9 mouse cellular contexts compared by ENCODE assay signal in genomic region chr17:45592606-45593431, GRCm38 (mm10). TPM values are rescaled to one million over a fixed set of nuclear protein-coding genes. Genes with fewer than 3 reads are reported as not detected.
DNase-seq lines count a peak whose midpoint lies in the region; ATAC-seq and TF ChIP-seq lines count a peak whose summit lies in the region.
"Had no signal": no experiment of that assay in that cellular context is flagged by ENCODE, and none has a peak within 500 bp of the region (broad histone marks: within the 10 kb centered on the region; RNA-seq: fewer than 3 reads in every experiment).

No protein-coding gene starts in this region.

- H3K36me3 ChIP-seq in MEL (ENCODE audit: control insufficient read depth in 1 of 2, insufficient read depth in 2 of 2, low read length in 2 of 2): peaks cover 8 to 25% of the 10 kb centered on the region in 2 experiments; a peak in 3 of 4 replicates
- H3K36me3 ChIP-seq in intestine, embryonic 14.5 days (ENCODE audit: control insufficient read depth, insufficient read depth, low read length): peaks cover 6% of the 10 kb centered on the region; the same call in 1 of the 2 replicates
- H3K36me3 ChIP-seq in liver, embryonic 14.5 days (replicated peaks; ENCODE audit: control insufficient read depth, insufficient read depth, low read depth): peaks cover 35% of the 10 kb centered on the region

- no peak for ATAC-seq in intestine, embryonic 14.5 days (replicated peaks; ENCODE audit: low FRiP score, low TSS enrichment, low read depth)
- ATAC-seq in liver, embryonic 14.5 days (ENCODE audit: insufficient read depth): peak; percentile 67

- peak overlapping the region; percentile 96 for H3K4me2 ChIP-seq in intestine, embryonic 14.5 days (ENCODE audit: low read length)
- peak overlapping the region; percentile 95 for H3K4me2 ChIP-seq in liver, embryonic 14.5 days (ENCODE audit: low read depth)

- H3K4me3 ChIP-seq in MEL (ENCODE audit: control insufficient read depth in 1 of 2, insufficient read depth in 1 of 2, low read depth in 2 of 2, low read length in 2 of 2): peak overlapping the region; percentile 60 to 80
- peak overlapping the region; percentile 14 for H3K4me3 ChIP-seq in bone marrow, adult 2 months (replicated peaks; ENCODE audit: control insufficient read depth, low read depth, low read length)
- no peak overlapping the region for H3K4me3 ChIP-seq in intestine, embryonic 14.5 days (ENCODE audit: low read depth, low read length)
- peak overlapping the region; percentile 91 to 96 for H3K4me3 ChIP-seq in liver, embryonic 14.5 days (ENCODE audit: insufficient read depth in 1 of 2, low read depth in 2 of 2, low read length in 2 of 2)

- DNase-seq in MEL (ENCODE audit: low read depth, low spot score): peak; percentile 66
- peak; percentile 82 for DNase-seq in gastrocnemius, postnatal 25 days
- DNase-seq in intestine, embryonic 14.5 days (ENCODE audit: low spot score): no peak
- no peak for DNase-seq in liver, embryonic 14.5 days (ENCODE audit: low read depth in 3 of 3, low spot score in 3 of 3)
- DNase-seq in urinary bladder, postnatal 25 days (ENCODE audit: low spot score): no peak
- DNase-seq in left cerebral cortex, adult 11 months (ENCODE audit: low spot score): no peak
- DNase-seq in spleen, postnatal 36 days (ENCODE audit: low spot score in 2 of 2): no peak

- no peaks in the 10 kb centered on the region for H3K9me3 ChIP-seq in MEL (replicated peaks; ENCODE audit: insufficient read depth, low read length)
- H3K9me3 ChIP-seq in intestine, embryonic 14.5 days (ENCODE audit: control insufficient read depth, low read length): no peaks in the 10 kb centered on the region
- H3K9me3 ChIP-seq in liver, embryonic 14.5 days (ENCODE audit: control insufficient read depth, low read length): no peaks in the 10 kb centered on the region

- H3K79me2 ChIP-seq in MEL (ENCODE audit: control insufficient read depth, insufficient read depth, low read length, poor library complexity): peaks cover 41% of the 10 kb centered on the region

- TF ChIP-seq POLR2A in MEL (IDR thresholded peaks at IDR 0.05; ENCODE audit: control insufficient read depth in 1 of 2, insufficient read depth in 1 of 2, low read depth in 1 of 2, low read length in 2 of 2, poor library complexity in 1 of 2): no peak
- TF ChIP-seq POLR2A in bone marrow, adult 2 months (IDR thresholded peaks at IDR 0.05; ENCODE audit: borderline replicate concordance, control insufficient read depth, low read depth, low read length): no peak

- TF ChIP-seq CTCF in MEL (IDR thresholded peaks at IDR 0.05 in 2 of 3, conservative IDR thresholded peaks at IDR 0.05 in 1 of 3; ENCODE audit: control insufficient read depth in 1 of 3, insufficient read depth in 1 of 3, low read depth in 2 of 3, low read length in 3 of 3, poor library complexity in 1 of 3, severe bottlenecking in 1 of 3): no peak
- no peak for TF ChIP-seq CTCF in bone marrow, adult 2 months (IDR thresholded peaks at IDR 0.05; ENCODE audit: control insufficient read depth, insufficient read depth, low read length)
- TF ChIP-seq CTCF in liver, embryonic 14.5 days (IDR thresholded peaks at IDR 0.05; ENCODE audit: low read depth): no peak

- H3K27ac ChIP-seq in MEL (ENCODE audit: control insufficient read depth, low read depth, low read length): peak overlapping the region; percentile 64
- H3K27ac ChIP-seq in bone marrow, adult 2 months (ENCODE audit: control insufficient read depth, insufficient read depth, low read depth, low read length, poor library complexity): peak overlapping the region; percentile 50
- H3K27ac ChIP-seq in intestine, embryonic 14.5 days (ENCODE audit: low read depth): no peak overlapping the region
- peak overlapping the region; percentile 90 for H3K27ac ChIP-seq in liver, embryonic 14.5 days

- H3K27me3 ChIP-seq in MEL (ENCODE audit: control insufficient read depth in 1 of 2, insufficient read depth in 2 of 2, low read length in 2 of 2): no peaks in the 10 kb centered on the region
- 0 out of 2 replicates have a peak, but pooled peaks cover 2% of the 10 kb centered on the region for H3K27me3 ChIP-seq in intestine, embryonic 14.5 days (replicated peaks; ENCODE audit: control insufficient read depth, insufficient read depth, low read length)
- H3K27me3 ChIP-seq in liver, embryonic 14.5 days (ENCODE audit: control insufficient read depth, insufficient read depth, low read length): no peaks in the 10 kb centered on the region

- no peak for TF ChIP-seq EP300 in MEL (IDR thresholded peaks at IDR 0.05; ENCODE audit: low read depth in 1 of 2, low read length in 2 of 2)
- no peak for TF ChIP-seq EP300 in liver, embryonic 14.5 days (IDR thresholded peaks at IDR 0.05; ENCODE audit: low read depth)

- peak overlapping the region; percentile 80 for H3K9ac ChIP-seq in MEL (ENCODE audit: control insufficient read depth, low read depth, low read length, poor library complexity, severe bottlenecking)
- peak overlapping the region; percentile 27; the same call in 1 of the 2 replicates for H3K9ac ChIP-seq in intestine, embryonic 14.5 days (ENCODE audit: low read length)
- peak overlapping the region; percentile 92 for H3K9ac ChIP-seq in liver, embryonic 14.5 days (replicated peaks)

- TF ChIP-seq RAD21 in MEL (IDR thresholded peaks at IDR 0.05; ENCODE audit: low read depth, low read length): no peak

- peaks cover 15 to 35% of the 10 kb centered on the region in 2 experiments for H3K4me1 ChIP-seq in MEL (ENCODE audit: control insufficient read depth in 1 of 2, insufficient read depth in 2 of 2, low read length in 2 of 2)
- H3K4me1 ChIP-seq in bone marrow, adult 2 months (ENCODE audit: control insufficient read depth, insufficient read depth, low read length): peaks cover 1% of the 10 kb centered on the region
- peaks cover 52% of the 10 kb centered on the region for H3K4me1 ChIP-seq in intestine, embryonic 14.5 days (replicated peaks; ENCODE audit: control insufficient read depth, insufficient read depth, low read length)
- peaks cover 26 to 33% of the 10 kb centered on the region in 2 experiments for H3K4me1 ChIP-seq in liver, embryonic 14.5 days (replicated peaks; ENCODE audit: control insufficient read depth in 2 of 2, insufficient read depth in 2 of 2, low read length in 1 of 2)

- 43% methylated on average over 8 of the region's 8 CpGs for WGBS in bone marrow, adult 2 months
- WGBS in intestine, embryonic 14.5 days: 52% methylated on average over 8 of the region's 8 CpGs
- 15% methylated on average over 8 of the region's 8 CpGs for WGBS in liver, embryonic 14.5 days (ENCODE audit: insufficient replicate concordance)

RNA-seq across cellular contexts. Expression of gene Slc29a1, which starts 6.6 kb away (rescaled TPM):
- 200 and 238 TPM in 2 replicates for total RNA-seq in MEL (2012; rRNA removed)
- 100 to 1,000 TPM in 1 of 2 experiments, not detected in 1; 341 TPM for polyA plus RNA-seq in MEL (2012; ENCODE audit: insufficient read depth in 1 of 2, insufficient read length in 2 of 2, low read depth in 1 of 2, low replicate concordance in 2 of 2, missing spikeins in 1 of 2)
- polyA plus RNA-seq in bone marrow, adult 2 months (2011; ENCODE audit: insufficient read depth, insufficient read length, low replicate concordance, missing spikeins): 73.1 and 109 TPM in 2 replicates
- total RNA-seq in gastrocnemius, postnatal 25 days (2021): 10 to 100 TPM; 41.4 to 42.2 TPM
- 79.7 and 82.7 TPM in 2 replicates for polyA plus RNA-seq in intestine, embryonic 14.5 days (2014; fragmentation: Nextera tagmentation; extraction: Ambion mirVana)
- 152 and 218 TPM in 2 replicates for polyA plus RNA-seq in liver, embryonic 14.5 days (2012; rRNA removed)
- polyA plus RNA-seq in liver, embryonic 14.5 days (2014; fragmentation: Nextera tagmentation; extraction: Ambion mirVana): 177 and 188 TPM in 2 replicates

RNA-seq across cellular contexts. Expression of gene Mymx, which starts 9.1 kb away (rescaled TPM):
- total RNA-seq in MEL (2012; rRNA removed): not detected in 2 replicates
- not detected for polyA plus RNA-seq in MEL (2012; ENCODE audit: insufficient read depth in 1 of 2, insufficient read length in 2 of 2, low read depth in 1 of 2, low replicate concordance in 2 of 2, missing spikeins in 1 of 2)
- polyA plus RNA-seq in bone marrow, adult 2 months (2011; ENCODE audit: insufficient read depth, insufficient read length, low replicate concordance, missing spikeins): 9.3 TPM in 1 of 2 replicates, not detected in the other
- 1 to 10 TPM in 1 of 2 experiments, under 1 TPM in 1; 0.36 to 1.4 TPM for total RNA-seq in gastrocnemius, postnatal 25 days (2021)
- polyA plus RNA-seq in intestine, embryonic 14.5 days (2014; fragmentation: Nextera tagmentation; extraction: Ambion mirVana): 0.31 TPM in 1 of 2 replicates, not detected in the other
- 0.10 TPM in 1 of 2 replicates, not detected in the other for polyA plus RNA-seq in liver, embryonic 14.5 days (2012; rRNA removed)
- not detected in 2 replicates for polyA plus RNA-seq in liver, embryonic 14.5 days (2014; fragmentation: Nextera tagmentation; extraction: Ambion mirVana)
- total RNA-seq: common myeloid progenitor, adult 5-6 weeks had no signal

RNA-seq across cellular contexts. Expression of gene Hsp90ab1, which starts 19.7 kb away (rescaled TPM):
- total RNA-seq in MEL (2012; rRNA removed): 1,032 and 1,220 TPM in 2 replicates
- over 10,000 TPM in 1 of 2 experiments, 1,000 to 10,000 TPM in 1; 4,130 to 27,726 TPM for polyA plus RNA-seq in MEL (2012; ENCODE audit: insufficient read depth in 1 of 2, insufficient read length in 2 of 2, low read depth in 1 of 2, low replicate concordance in 2 of 2, missing spikeins in 1 of 2)
- polyA plus RNA-seq in bone marrow, adult 2 months (2011; ENCODE audit: insufficient read depth, insufficient read length, low replicate concordance, missing spikeins): 576 and 1,077 TPM in 2 replicates
- 100 to 1,000 TPM; 839 to 859 TPM for total RNA-seq in gastrocnemius, postnatal 25 days (2021)
- polyA plus RNA-seq in intestine, embryonic 14.5 days (2014; fragmentation: Nextera tagmentation; extraction: Ambion mirVana): 1,628 and 1,680 TPM in 2 replicates
- polyA plus RNA-seq in liver, embryonic 14.5 days (2012; rRNA removed): 287 and 369 TPM in 2 replicates
- 531 and 582 TPM in 2 replicates for polyA plus RNA-seq in liver, embryonic 14.5 days (2014; fragmentation: Nextera tagmentation; extraction: Ambion mirVana)

RNA-seq across cellular contexts. Expression of gene Slc35b2, which starts 29.1 kb away (rescaled TPM):
- 65.8 and 81.7 TPM in 2 replicates for total RNA-seq in MEL (2012; rRNA removed)
- 100 to 1,000 TPM in 1 of 2 experiments, not detected in 1; 111 TPM for polyA plus RNA-seq in MEL (2012; ENCODE audit: insufficient read depth in 1 of 2, insufficient read length in 2 of 2, low read depth in 1 of 2, low replicate concordance in 2 of 2, missing spikeins in 1 of 2)
- 14.7 and 22.7 TPM in 2 replicates for polyA plus RNA-seq in bone marrow, adult 2 months (2011; ENCODE audit: insufficient read depth, insufficient read length, low replicate concordance, missing spikeins)
- total RNA-seq in gastrocnemius, postnatal 25 days (2021): 10 to 100 TPM; 17.5 to 21.5 TPM
- 136 and 146 TPM in 2 replicates for polyA plus RNA-seq in intestine, embryonic 14.5 days (2014; fragmentation: Nextera tagmentation; extraction: Ambion mirVana)
- 27.6 and 29.9 TPM in 2 replicates for polyA plus RNA-seq in liver, embryonic 14.5 days (2012; rRNA removed)
- polyA plus RNA-seq in liver, embryonic 14.5 days (2014; fragmentation: Nextera tagmentation; extraction: Ambion mirVana): 44.8 and 46.4 TPM in 2 replicates

RNA-seq across cellular contexts. Expression of gene Nfkbie, which starts 37.3 kb away (rescaled TPM):
- total RNA-seq in MEL (2012; rRNA removed): 2.7 and 3.3 TPM in 2 replicates
- 1 to 10 TPM in 1 of 2 experiments, not detected in 1; 5.7 TPM for polyA plus RNA-seq in MEL (2012; ENCODE audit: insufficient read depth in 1 of 2, insufficient read length in 2 of 2, low read depth in 1 of 2, low replicate concordance in 2 of 2, missing spikeins in 1 of 2)
- 6.9 and 14.8 TPM in 2 replicates for polyA plus RNA-seq in bone marrow, adult 2 months (2011; ENCODE audit: insufficient read depth, insufficient read length, low replicate concordance, missing spikeins)
- under 1 TPM; 0.48 to 0.69 TPM for total RNA-seq in gastrocnemius, postnatal 25 days (2021)
- polyA plus RNA-seq in intestine, embryonic 14.5 days (2014; fragmentation: Nextera tagmentation; extraction: Ambion mirVana): 3.7 and 4.0 TPM in 2 replicates
- 0.62 and 0.65 TPM in 2 replicates for polyA plus RNA-seq in liver, embryonic 14.5 days (2012; rRNA removed)
- 0.66 TPM in 2 replicates for polyA plus RNA-seq in liver, embryonic 14.5 days (2014; fragmentation: Nextera tagmentation; extraction: Ambion mirVana)

Comparison
In these comparisons a context has a peak if more than half of its experiments do, and no peak if none do; other contexts are left out.
1. DNase-seq: peak in MEL (single experiment) and gastrocnemius, postnatal 25 days (single experiment); none in intestine, embryonic 14.5 days (single experiment), liver, embryonic 14.5 days (0 of 3), urinary bladder, postnatal 25 days (single experiment), left cerebral cortex, adult 11 months (single experiment) and spleen, postnatal 36 days (0 of 2).
2. H3K9ac ChIP-seq: peak in every context shown above with its lines; median percentile 92 in liver, embryonic 14.5 days; 80 in MEL; 27 in intestine, embryonic 14.5 days.